Mouse (Mus musculus) gastrocnemius, postnatal 36 days (tissue): ENCODE results near the gene Gdpd3. TPM values are rescaled to one million over a fixed set of nuclear protein-coding genes. Genes with fewer than 3 reads are reported as not detected.

ENCODE experiments used
- DNase-seq, 2 experiments: peaks; one replicate each; pipeline ENCODE4 v3.0.0; 2022
- intact Hi-C: fragments of 180-260 bp; cut with DNase I; formaldehyde crosslinking; loops from one replicate; pipeline ENCODE4 v1.15.1; 2025
- total RNA-seq, 2 experiments: library from RNA; stranded (reverse); gene quantifications; 2 replicates each; pipeline ENCODE4 v1.2.3; 2021

Gene Gdpd3
- total RNA-seq, 2 experiments from 2014 or later, result 0.99 to 1.8 TPM

DNA sequence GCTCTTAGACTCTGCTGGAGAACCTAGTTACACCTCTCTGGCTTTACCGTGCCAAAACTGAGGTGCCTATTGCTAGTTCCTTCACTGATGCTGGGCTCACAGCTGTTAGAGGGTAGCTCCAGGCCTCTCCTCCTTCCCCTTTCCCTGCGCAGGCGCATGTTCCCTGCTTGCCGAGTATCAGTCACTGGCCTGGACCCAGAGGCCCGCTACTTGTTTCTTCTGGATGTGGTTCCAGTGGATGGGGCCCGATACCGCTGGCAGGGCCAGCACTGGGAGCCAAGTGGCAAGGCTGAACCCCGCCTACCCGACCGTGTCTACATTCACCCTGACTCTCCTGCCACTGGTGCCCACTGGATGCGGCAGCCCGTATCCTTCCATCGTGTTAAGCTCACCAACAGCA lies 16.6 kb downstream of the Gdpd3 start:
- no peak for DNase-seq
- intact Hi-C loops, result no loop called here

DNA sequence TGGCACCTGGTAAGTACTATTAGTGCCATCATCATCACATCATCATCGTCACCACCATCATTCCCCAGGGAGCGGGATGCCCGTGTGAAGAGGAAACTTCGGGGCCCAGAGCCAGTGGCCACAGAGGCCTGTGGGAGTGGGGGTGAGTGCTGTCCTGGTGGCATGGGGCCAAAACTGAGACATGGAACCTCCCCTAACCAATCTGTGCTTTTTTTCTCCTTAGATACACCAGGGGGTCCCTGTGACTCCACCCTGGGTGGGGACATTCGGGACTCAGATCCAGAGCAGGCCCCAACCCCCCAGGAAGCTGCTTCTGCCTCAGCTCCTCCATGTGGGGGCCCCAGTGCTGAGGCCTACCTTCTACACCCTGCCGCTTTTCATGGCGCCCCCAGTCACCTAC lies 18.3 kb downstream of the Gdpd3 start:
- DNase-seq, result no peak
- intact Hi-C loops, result no loop called here

DNA sequence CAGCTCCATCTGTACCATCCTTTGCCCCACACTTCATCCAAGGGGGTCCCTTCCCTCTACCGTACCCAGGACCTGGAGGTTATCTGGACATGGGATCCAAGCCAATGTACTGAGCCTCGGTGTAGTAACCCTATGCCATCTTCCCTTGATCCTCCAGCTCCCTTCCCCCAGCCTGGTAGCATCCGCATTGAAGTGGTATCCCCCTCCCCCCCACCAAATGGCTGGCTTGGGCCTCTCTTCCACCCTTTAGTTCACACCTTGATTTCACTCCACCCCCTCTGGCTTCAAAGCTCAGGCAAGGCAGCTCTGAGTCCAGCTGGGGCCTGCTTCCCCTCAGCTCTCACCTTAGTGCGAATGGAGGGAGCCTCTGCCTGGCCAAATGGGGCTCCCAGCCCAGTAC lies 18.9 kb downstream of the Gdpd3 start:
- intact Hi-C loops, result no loop called here
- DNase-seq, result no peak

DNA sequence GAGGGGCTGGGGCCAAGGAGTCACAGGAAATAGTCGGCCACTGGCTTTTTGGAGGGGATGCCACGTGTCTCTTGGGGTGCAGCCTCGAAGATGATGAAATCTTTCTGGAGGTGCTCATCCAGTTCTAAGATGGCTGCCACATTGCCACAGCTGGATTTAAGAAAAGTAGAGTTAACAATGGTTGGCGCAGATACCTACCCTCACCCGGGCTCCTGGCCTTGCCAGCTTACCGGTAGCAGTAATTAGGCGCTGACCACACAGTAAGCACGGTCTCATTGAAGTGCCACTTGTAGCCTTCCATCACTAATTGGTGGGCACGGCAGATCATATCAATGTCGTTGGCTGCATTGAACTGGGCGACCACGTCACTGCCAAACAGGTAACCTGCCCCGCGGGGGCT lies 20.0 kb downstream of the Gdpd3 start:
- no peak for DNase-seq
- intact Hi-C loops, result no loop called here

DNA sequence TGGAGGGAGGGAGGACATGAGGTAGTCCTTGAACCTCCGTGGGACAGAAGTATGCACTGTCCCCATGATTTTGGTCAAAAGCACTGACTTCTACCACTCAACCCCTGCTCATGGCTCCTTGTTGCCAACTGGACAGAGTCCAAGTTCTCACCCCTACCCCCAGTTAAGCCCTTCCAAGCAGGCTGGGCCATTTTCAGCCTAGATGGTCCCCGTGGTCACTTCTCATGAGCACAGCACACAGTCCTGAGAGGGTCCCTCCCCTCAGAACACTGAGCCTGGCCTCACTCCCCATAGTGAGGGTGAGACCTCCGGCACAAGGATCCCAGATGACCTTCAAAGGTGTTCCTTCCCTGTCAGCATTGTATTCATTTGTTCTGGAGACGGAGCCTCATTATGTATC lies 23.0 kb downstream of the Gdpd3 start:
- no peak for DNase-seq
- intact Hi-C loops, result no loop called here

DNA sequence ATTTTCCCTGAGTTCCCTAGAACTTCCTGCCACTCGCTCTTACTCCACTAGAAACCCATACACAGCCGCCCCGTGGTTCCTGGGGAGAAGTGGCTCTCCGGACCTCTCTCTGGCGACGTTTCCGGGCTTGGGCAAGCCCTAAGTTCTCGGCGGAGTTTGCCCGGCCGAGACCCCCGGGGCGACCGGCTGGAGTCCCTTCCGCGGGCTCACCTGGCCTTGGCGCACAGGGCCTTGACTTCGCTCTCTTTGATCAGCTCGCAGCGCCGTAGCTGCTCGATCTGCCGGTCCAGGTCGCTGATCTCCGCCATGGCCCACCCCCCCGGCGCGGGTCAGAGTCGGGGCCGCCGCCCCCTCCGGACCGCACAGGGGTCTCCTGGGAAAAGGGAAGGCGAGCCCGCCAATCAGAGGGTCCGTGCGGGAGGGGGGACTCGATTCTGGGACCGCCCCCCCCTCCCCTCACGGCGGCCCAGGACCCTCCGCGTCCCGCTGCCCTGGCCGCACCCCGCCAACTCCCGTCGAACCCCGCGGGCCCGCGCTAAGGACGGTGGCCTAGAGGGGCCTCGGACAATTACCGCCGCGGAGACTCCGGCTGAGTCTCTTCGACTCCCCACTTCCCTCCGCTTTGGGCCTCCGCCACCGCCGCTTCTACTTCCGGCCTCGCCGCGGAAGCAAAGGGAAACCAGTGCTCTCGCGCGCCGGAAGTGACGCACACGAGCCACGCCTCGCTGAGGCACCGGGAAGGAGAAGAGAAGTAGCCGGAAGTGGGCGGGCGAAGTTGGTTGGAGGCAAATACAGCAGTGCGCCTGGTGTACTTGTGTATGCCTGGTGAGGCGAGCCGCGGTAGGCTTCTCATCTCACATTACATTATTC lies 26.0 kb downstream of the Gdpd3 start, which contains the start of gene Ppp4c:
Ppp4c (minus strand) TSS at position 646 of the 870 bp plus-strand sequence.
- peak; percentile 93 to 97 for DNase-seq
- intact Hi-C loops, result no loop called here

DNA sequence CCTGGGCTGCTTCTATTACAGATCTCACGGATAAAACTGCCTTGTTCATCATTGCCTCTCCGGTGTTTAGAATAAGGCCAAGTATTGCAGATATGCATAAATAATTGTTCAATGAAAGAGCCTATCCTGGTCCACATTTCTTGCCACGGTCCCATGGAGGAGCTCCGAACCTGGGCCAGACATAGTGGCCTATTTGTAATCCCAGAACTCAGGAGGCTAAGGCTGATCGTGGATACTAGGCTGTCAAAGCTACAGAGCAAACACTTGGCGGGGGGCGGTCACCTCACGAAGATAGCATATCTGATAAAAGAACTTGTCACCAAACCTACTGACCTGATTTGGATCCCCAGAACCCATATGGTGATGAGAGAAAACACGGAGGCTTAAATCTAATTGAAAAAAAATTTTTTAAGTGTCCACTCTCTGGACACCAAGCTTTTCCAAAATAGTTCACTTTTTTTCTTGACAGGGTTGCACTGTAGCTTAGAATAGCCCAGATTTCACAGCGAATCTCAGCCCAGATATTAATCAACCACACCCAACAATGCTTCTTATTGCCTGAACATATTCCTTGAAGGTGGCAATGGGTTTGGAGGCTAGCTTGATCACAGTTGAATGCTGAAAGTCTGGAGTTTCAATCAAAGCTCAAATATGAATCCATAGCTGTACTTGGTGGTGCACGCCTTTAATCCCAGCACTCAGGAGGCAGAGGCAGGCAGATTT lies 26.7 kb downstream of the Gdpd3 start:
- intact Hi-C loops, result no loop called here
- no peak for DNase-seq

DNA sequence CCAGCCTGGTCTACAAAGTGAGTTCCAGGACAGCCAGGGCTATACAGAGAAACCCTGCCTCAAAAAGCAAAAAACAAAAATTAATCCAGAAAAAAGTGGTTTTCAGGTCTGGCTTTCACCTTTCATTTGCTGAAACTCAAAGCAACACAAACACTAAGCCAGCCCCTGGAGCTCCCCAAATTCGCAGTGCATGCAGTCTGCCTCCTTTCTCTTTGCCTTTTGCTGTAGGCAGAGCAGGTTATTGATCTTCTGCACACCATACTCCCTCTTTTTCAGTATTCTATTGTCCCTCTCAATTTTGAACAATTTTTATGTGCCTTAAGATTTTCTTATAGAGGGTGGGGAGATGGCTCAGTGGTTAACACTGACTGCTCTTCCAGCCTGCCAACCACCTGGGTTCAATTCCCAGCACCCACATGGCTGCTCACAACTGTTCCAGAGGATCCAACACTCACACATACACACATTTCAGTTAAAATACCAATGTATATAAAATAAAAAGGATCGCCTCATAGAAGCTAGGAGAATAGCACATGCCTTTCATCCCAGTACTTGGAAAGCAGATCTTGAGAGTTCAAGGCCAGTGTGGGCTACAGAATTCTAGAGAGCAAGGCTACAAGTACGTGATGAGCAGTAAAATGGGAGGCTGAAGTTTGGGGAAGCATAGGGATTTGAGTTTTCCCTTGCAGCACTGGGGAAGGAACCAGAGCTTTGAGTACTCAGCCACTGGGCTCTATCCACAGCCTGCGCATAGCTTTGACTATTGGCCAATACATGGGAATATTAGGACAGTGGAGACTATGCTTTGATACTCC lies 27.5 kb downstream of the Gdpd3 start:
- intact Hi-C loops, result no loop called here
- DNase-seq, result no peak

DNA sequence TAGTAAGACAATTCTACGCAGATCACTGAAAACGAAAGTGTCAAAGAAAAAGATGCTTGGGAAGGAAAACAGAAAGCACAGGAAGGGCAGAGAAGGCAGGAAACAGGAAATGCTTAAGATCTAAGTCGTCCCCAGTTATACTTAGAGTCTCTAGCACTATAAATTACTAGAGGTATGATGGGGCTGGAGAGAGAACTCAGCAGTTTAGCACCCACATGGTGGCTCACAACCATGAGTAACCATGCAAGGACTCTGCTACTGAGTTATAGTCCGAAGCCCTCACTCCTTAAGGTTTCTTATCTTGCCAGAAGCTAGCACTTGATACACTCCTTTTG lies 28.1 kb downstream of the Gdpd3 start:
- intact Hi-C loops, result no loop called here
- DNase-seq, result no peak

DNA sequence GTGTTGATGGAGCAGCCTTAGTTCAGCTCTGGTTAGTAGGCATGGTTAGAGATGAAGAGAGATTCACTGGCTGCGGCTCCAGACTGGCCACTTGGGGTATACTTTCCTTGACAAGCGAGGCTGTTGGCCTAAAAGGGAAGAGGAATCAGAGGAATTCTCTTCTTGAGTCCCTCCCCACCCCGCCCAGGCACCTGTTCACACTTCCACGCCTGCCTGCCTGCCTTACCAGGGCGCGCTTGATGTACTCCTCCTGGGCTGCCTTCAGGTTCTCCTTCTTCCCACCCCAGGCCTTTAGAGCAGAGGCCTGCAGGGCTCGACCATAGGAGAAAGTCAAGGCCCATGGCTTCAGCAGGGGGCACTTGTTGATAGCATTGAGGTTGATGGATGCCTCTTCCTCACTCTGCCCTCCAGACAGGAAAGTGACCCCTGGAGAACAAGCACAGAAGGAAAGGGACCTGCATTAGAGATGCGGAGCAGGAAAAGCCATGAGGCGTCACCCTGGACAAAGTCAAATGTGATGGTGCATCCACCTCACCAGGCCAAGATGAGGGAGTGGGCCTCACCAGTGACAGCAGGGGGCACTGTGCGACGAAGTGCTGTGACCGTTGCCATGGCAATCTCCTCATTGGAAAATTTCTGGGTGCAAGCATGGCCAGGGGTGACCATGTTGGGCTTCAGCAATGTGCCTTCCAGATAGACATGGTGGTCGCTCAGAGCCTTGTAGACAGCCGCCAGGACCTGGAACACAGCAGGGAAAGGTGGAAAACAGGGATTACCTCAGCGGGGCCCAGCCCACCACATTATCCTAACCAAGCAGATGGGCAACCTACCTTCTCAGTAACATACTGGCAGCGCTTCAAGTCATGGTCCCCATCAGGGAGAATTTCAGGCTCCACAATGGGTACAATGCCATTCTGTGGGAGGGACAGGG lies 29.5 kb downstream of the Gdpd3 start:
- DNase-seq, result peak in 1 of 2 experiments; percentile 35
- intact Hi-C loops, result no loop called here

DNA sequence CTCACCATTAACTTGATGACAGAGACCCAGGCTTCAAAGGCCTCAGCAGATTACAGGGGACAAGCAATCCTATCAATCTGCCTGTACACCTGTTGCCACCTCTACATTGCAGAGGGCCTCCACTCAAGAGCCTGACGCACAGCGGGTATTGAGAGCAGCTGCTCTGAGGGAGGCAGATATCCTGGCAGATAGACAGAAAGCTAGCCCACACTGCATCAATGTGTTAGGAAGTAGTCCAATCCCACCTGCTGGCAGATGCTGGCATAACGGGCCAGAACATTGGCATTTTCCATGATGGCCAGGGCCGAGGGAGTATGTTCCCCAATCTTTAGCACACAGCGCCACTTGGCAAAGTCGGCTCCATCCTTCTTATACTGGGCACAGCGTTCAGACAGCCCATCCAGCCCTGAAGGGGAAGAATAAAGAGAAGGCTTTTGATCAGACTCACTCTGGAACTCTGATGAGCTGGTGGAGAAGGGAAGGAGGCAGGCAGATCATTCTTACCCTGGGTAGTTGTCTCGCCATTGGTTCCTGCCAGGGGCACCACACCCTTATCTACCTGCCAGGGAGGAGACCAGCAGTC lies 30.3 kb downstream of the Gdpd3 start:
- intact Hi-C loops, result no loop called here
- DNase-seq, result peak in 1 of 2 experiments; percentile 45

DNA sequence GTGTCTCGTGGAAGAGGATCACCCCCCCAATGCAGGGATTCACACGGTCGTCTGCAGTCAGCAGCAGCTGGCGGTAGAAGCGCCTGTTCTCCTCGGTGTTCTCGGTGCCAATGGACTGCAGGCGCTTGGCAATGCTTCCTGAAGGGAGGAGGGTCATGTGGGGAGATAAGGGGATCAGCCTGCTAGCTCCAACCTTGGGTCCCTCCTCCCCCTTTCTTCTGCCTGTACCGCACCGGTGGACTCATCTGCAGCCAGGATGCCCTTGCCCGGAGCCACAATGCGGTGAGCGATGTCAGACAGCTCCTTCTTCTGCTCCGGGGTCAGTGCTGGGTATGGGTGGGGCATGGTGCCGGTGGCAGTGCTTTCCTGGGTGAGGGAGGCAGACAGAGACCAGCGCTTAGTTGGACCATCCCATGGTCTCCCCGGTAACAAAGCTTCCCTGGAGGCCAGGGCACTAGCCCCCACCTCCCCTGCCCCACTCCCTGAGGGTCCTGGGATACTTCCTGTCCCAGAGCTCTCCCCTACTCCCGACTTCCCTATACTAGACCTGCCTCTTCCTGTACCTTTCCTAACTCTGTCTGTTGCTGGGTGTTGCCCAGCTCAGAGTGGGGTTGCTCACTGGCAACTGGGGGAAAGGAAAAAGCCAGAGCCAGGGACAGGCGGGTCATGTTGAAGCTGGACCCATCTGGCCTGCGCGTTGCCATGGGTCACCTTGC lies 31.4 kb downstream of the Gdpd3 start, which contains the start of gene Fam57b:
Fam57b (plus strand) TSS at position 258 of the 716 bp plus-strand sequence.
- no peak for DNase-seq
- intact Hi-C loops, result no loop called here

DNA sequence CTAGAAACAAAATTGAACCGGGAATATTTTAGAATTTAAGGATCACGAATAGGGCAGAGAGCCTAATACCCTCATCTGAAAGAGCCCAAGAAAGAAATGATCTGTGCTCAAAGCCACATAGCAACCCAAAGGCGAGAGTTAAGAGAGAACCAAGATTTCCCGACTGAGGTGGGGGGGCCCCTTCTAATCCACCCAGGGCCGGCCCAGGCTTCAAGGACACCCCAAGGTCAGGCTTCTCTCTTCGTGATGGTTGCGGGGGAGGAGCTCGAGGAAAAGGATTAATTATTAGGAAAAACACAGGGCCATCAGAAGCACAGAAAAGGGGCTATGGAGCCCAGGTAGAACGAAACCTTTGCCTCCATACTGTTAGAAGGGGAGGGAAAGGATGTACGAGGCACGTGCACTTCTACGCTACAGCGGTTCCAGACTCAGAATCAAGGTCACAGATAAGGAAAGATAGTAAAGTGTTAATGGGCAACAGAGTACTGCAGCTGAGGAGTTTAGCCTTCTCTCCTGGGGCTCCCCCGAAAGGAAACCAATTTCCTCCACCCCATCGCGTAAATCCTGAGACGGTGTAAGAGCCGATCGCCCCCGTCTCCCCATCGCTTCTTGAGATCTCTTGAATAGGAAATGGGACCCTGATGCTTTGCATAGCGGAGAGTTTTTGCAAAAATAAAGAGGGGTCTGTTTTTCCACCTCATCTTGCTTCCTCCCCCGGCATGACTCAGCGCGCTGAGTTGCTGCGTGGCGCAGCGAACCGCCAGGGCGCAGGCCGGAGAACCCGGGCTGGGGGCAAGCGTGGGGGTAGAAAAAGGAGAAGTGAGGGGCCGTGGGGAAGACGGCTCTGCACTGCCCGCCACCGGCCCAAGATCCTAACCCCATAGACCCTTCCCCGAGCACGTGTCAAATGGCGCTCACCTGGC lies 32.3 kb downstream of the Gdpd3 start:
- peak in 1 of 2 experiments; percentile 31 for DNase-seq
- intact Hi-C loops, result no loop called here

DNA sequence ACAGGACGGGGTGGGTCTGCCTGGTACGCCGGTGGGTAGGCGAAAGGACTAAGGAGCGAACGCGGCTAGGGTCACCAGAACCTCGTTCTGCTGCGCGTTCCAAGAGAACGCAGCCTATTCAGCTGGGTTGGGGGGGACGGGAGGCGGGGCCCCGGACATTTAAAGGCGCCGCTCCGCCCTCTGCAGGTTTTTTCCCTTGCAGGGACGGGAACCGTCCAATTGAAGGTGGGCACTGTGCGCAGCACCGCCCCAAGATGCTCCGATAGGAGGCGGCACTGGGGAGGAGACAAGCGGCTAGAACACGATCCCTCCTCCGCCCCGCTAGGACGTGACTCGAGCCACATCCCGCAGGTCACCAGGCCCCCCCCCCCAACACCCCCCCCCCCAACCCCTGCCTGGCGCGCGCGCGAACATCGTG lies 32.9 kb downstream of the Gdpd3 start:
- intact Hi-C loops, result no loop called here

DNA sequence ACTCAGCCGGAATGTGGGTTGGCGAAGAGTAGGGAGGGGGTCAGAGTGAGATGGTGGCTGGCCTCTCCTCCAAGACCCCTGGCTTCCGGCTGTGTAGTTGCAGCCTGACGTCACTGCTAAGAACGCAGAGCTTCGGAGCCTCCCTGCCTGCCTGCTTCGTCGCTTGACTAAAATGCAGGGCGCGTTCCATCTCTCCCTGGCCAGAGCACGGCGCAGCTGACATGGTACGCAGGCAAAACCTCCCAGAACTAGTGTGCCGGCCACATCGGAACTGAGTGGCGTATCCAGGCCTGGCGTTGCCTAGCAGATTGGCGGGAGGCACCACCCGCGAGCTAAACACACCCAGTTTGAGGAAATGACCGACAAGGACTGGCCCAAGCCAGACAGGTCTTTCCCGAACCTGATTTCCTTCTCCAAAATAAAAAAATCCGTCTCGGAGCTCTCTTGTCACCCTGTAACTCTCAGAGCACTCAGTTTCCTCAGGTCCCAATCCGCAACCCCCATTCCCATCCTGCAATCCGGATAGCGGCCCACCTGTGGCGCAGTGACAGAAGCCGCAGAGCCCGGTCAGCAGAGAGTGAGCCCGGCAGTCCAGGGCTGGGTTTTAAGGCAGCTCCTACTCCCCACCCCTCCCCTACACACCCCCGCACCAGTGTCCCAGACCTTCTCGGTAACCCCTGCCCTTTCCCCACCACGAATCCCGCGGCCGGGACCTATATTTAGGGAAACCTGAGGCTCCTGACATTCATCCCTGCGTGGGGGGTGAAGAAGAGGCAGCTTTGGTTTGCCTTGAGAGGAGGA lies 33.5 kb downstream of the Gdpd3 start:
- peak; percentile 74 for DNase-seq
- intact Hi-C loops, result loop anchor here (5.0 kb wide), 1 partner anchor 413 kb away; no protein-coding TSS in a partner anchor

More for the DNA sequence above, 32.9 kb downstream of the Gdpd3 start:
- peak; percentile 88 to 95 for DNase-seq

DNA sequence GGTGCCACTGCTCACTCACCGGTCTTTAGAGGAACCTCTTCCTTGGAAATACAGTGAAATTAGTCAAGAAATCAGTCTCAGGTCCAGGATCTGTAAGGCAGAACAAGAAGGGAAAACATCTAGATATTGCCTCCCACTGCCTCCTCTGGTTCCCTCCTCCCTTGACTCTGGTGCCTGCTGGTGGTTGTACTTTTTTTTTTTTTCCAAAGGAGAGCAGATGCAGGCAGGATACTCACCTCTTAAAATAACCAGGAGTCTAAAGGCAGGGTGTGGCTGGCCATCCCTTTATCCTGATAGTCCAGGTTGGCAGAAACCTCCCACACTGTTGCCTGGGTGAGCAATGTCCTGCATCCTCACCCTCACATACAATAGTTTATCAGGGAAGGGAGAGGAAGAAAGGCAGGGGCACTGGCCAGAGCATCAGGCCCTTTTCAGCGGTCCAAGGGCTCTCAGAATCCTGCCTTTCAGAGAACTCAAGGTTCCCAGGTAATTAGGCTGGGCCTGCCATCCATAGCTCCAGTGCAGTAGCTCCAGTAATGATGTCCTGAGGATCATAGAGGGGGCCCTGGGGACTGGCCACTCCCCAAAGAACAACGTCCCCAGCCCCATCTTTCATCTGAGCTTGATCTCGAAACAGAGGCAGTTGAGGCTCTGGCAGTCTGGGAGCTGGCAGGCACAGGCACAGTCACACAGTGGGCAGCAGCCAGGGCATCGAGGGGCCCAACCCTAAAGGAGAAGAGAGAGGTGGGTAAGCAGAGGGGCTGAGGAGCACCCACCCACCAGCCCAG lies 34.3 kb downstream of the Gdpd3 start:
- intact Hi-C loops, result loop anchor here (5.0 kb wide), 1 partner anchor 412 kb away; no protein-coding TSS in a partner anchor

More for the DNA sequence above, 34.3 kb downstream of the Gdpd3 start:
- DNase-seq, result no peak
